Mouse (Mus musculus) ES-E14 (cell line): ENCODE results near the gene Hnrnpk.

ENCODE experiments used
- HCFC1 ChIP-seq: IDR thresholded peaks from 2 replicates; pipeline ENCODE4 v1.6.1; 2012; ENCODE audit warnings: low read length, inconsistent platforms, borderline replicate concordance; ENCODE audit not compliant: insufficient read depth
- ZNF384 ChIP-seq: IDR thresholded peaks from 2 replicates; pipeline ENCODE4 v1.6.1; 2012; ENCODE audit warnings: low read depth, low read length, inconsistent platforms

DNA sequence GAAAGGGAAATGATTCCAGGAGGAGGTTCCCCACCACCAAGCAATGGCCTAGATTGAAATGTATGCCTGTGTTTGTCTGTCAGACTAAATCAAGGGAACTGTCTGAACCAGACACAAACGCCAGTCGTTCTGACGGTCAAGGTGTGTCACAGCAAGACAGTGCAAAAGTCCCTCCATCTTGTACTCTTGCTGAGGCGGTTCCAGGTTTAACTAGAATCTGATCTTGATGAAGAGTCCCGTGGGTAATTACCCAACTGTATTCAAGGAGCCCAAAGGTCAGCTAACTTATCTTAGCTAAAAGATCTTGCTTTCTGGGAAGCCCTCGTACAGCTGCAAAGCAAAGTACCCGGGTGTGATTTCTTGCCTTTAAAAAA lies 17.6 kb downstream of the Hnrnpk start:
- TF ChIP-seq ZNF384 (no peak), HCFC1 (no peak)
